Mouse (Mus musculus) stomach, postnatal 0 days (tissue): ENCODE measurements at regions not wholly inside any gene's neighbourhood (a gene's known extent, or its start where the extent isn't known, plus 50 kb on each side); places are given as distances from the start of the nearest gene placed in this dataset.

ENCODE experiments used
- CTCF ChIP-seq: IDR thresholded peaks from 2 replicates; pipeline ENCODE4 v1.5.1; 2016; ENCODE audit warnings: antibody characterized with exemption, low read depth, mild to moderate bottlenecking, moderate library complexity
- EP300 ChIP-seq: optimal IDR thresholded peaks from 2 replicates; pipeline ENCODE3; 2016; ENCODE audit warnings: antibody characterized with exemption

DNA sequence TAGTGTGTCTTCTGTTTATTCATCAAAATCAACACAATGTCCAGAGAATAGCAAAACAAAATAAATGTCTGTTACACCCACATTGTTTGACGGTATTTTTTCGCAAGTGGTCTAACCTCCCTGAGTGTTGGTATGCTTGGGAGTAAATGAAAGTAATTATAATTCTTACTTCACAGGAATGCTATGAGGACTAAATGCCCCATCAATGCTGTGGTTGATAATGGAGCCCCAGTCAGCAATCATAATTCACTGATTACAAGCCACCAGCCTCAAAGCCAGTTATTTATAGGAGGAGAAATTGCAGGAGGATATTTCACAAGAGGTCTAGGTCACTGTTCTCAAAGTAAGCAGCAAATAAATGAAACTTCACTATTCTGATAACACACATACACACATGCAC is 129.6 kb upstream of the Hand2 start:
- TF ChIP-seq CTCF (no peak), EP300 (no peak)
